Mouse (Mus musculus) heart, postnatal 14 days (tissue): ENCODE measurements around the gene Stox2. TPM values are rescaled to one million over a fixed set of nuclear protein-coding genes. Genes with fewer than 3 reads are reported as not detected.

Experiments
- DNase-seq, 2 experiments: peaks; one replicate each; pipeline ENCODE4 v3.0.0; 2021 to 2022
- intact Hi-C: fragments of 180-260 bp; cut with DNase I; formaldehyde crosslinking; loops from one replicate; pipeline ENCODE4 v1.15.1; 2025
- total RNA-seq, 2 experiments: library from RNA; stranded (reverse); gene quantifications; 2 replicates each; pipeline ENCODE4 v1.2.3; 2021

The Stox2 gene
- total RNA-seq, 2 experiments from 2014 or later, result 16.9 to 19.2 TPM

DNA sequence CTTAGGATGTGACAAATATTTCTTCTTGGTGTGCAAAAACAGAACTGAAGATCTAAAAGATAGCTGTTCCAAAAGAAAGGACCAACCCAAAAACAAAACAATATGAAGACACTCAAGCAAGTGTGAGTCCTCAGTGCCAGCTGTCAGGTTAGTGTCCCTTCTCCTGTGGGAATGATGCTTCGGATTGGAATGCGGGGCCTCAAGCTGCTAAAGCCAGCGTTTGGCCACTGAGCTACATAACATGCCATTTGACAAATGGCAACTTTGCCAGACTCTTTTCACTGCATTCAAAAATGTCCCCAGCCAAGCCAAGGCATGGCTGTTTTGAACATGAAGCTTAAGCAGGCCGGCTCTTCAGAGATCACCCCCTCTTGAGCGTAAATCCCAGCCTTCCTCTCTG is 124.9 kb downstream of the Stox2 start:
- DNase-seq, result no peak
- intact Hi-C loops, result no loop called here

DNA sequence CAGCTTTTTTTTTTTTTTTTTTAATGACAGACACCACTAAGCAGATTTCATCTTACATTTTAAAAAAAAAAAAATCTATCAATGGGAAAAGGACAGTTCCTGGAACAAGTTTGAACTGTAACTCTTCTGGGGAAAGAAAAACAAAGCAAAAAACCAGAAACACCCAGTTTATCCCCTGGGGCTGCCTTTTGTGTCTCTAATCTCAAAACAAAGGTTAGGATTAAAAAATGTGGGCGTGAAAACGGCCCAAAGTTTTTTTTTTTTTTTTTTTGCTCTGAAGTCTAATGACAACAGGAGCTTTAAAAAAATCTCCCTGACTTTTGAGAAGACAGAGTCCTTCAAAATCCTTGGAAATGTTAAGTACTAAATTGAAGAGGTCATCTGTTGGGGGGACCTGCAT is 125.5 kb downstream of the Stox2 start:
- intact Hi-C loops, result no loop called here
- no peak for DNase-seq

DNA sequence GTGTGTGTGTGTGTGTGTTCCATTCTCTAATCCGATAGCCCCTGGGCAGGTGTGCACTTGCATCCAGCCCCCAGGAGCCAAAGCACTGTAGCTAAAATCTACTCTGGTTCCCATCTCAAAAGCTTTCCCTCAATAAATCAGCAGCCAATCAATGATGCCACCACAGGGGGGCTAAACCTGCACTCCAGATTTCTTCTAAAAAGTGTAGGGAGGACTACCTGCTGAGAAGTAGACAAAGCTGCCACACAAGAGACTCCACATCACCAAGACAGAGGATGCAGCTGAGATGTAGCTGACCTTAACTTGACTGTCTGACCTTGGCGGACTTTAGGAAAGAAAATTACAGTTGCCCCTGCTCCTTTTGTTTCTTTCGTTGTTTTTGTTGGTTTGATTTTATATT is 127.7 kb downstream of the Stox2 start:
- intact Hi-C loops, result no loop called here
- no peak for DNase-seq

DNA sequence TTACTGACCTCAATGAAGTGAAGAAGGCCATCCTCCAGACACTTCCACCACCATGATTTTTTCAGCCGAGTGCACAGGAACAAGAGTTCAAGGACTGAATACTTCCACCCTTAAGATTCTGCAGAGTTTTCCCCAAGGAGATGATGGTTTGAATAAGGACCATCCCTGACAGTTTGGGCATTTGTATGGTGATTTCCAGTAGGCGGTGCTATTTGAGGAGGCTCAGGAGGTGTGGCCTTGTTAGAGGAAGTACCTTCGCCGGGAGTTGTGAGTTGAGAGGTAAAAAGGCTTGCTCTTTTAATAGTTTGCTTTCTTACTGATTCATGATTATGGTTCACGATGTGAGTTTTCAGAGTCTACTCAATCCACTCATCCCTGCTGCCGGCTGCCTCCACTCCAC is 138.0 kb downstream of the Stox2 start:
- intact Hi-C loops, result no loop called here

DNA sequence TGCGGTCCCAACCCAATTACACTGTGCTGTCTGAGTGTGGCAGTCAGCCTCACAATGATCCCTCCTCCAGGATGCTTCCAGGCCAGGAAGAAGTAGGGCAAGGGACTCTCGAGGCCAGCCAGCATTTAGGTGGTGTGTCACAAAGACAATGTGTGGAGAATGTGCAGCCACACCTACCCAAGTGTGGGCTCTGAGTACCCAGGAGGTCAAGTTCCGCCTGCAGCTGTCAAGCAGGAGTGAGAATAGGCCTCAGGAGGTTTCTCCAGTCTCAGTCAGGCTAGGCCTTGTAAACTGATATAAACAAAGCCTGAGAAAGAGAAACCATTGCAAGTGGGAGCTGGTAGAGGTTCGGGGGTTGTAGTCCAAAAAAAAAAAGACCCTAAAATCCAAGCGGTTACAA is 139.8 kb downstream of the Stox2 start:
- no peak for DNase-seq
- intact Hi-C loops, result no loop called here

More for the DNA sequence above, 138.0 kb downstream of the Stox2 start:
- no peak for DNase-seq

DNA sequence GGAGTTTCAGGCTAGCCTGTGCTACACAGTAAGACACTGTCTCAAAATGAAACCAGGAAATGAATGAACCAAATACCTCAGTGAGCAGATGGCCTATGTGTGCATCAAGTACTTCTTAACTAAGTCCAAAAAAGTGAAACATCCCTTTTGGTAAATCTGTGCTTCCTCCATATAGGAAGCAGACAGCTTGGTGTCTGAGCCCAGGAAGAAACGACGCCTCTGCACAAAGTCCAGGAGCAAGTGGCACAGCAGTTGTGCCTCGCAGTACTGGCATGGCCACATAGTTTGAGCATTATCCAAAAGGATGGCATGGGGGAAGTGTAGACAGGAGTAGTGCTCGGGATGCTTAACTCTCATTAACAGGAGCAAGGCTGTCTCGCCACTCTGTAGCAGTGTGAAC is 140.3 kb downstream of the Stox2 start:
- intact Hi-C loops, result no loop called here
- DNase-seq, result no peak

DNA sequence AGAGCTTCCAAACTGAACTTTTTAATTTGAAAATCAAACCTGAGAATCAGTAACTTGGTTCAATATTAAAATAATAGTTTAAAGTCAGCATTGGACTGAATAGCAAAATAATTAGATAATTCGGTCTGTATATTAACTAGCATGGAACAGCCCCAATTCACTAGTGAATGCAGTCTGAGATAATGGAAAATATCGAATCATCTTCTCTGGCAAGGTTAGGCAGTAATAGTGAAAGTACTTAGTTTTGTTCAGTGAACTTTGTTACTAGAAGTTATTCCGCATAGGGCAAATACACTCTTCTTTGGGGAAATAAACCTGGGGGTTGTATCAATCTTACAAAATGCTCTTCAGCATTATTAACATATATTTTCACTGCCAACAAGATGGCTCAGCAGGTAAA is 147.7 kb downstream of the Stox2 start:
- no peak for DNase-seq

DNA sequence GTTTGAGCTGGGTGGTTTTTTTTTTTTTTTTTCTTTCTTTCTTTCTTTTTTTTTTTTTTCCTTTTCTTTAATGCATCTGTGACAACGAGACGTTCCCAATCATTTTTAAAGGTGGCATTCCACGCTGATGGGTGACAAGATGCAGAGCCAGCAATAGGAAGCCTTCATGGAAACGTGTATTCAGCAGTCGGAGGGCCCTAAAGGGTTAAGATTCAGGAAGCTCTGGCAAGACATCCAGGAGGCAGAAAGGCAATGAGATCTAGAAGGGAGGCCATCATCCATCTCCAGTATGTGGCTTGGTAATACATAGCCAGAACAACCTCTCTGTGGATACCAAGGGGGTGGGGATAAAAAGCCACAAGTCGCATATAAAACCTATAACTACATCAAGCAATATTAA is 156.5 kb downstream of the Stox2 start:
- intact Hi-C loops, result loop anchor here (5.0 kb wide), 1 partner anchor 82 kb away; no protein-coding TSS in a partner anchor
- no peak for DNase-seq

More for the DNA sequence above, 147.7 kb downstream of the Stox2 start:
- intact Hi-C loops, result no loop called here

DNA sequence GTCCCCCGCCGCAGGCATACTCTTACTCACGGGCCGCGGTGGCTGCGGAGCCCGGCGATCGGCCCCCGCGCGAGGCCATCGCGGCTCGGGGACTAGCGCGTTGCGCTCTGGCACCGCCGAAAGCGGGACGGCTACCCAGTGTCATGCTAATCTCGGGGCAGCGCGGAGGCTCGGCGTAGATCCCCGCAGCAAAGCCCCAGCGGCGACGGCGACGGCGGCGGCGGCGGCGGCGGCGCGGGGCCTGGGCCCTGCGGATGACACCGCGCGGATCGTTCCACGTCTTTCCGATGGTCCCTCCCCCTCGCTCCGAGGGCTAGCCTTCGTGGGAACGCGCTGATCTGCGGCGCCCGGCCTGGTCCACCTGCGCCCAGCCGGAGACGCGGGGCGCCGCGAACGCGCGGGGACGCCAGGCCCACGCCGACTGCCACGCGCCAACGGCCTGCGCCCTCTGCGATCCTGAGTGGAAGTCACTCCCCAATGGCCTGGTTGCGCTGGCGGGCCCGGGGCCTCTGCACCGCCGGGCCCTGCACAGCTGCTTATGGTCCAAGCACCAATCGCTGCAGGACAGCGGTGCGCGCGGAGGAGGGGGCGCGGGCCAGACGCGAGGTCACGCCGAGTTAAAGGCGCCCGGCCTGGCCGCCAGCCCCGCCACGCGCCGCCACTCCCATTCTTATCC is 157.2 kb downstream of the Stox2 start:
- DNase-seq, result peak; percentile 76 to 80
- intact Hi-C loops, result loop anchor here (5.0 kb wide), 1 partner anchor 82 kb away; no protein-coding TSS in a partner anchor

DNA sequence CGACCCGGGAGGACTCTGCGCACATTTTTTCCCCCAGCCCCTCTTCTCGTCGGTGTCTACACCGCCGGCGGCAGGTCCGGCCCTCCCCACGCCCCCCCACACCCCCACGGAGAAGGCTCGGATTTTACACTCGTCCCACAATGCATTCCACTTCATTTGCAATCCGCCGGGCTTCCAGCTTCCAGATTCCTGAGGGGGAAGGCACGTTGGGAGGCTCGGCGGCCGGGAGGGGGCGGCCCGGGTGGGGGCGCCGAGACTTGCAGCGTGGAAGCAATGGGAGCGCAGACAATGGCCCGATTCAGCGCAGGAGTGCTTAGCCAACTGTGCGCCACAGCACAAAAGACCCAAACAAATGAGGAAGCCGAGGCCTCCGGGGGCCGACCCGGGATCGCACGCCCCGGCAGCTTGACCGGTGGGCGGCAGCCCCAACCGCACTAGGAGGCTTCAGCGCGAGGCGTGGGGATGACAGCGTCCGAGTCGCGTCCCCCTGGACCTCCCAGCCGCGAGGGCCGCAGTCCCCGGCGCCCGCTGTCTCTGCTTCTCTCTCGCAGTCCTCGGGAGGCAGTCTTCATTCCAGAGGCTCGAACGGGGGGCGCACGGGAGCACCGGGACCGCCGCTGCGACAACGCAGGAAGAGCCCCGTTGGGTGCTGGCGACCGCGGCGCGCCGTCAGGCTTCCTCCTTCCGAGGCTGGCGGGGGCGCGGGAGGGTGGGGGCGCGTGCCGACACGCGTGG is 157.9 kb downstream of the Stox2 start:
- intact Hi-C loops, result loop anchor here (5.0 kb wide), 1 partner anchor 81 kb away; no protein-coding TSS in a partner anchor
- DNase-seq, result peak; percentile 56 to 58

DNA sequence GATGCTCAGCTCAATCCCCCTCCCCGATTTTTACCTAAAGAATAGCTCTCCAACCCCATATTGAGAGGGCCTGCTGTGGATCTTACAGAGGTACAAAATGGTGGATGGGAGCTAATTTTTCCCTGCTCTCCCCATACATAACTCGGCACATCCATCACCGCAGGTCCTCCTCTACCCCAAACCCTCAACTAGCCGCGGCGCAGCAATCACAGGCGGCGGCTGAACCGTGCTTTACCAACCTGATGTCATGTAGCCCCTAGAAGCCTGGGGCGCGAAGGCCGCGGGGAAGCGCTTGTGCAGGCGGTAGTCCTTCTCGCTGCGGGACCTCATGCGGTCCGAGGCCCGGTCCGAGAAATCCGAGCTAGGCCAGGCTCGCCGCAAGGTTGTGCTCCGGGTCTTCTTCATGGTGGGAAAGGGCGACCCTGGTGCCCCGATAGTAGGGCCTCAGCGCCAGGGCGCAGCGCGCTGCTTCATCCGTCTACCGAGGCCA is 158.5 kb downstream of the Stox2 start:
- peak; percentile 35 to 40 for DNase-seq
- intact Hi-C loops, result loop anchor here (5.0 kb wide), 1 partner anchor 80 kb away; no protein-coding TSS in a partner anchor

DNA sequence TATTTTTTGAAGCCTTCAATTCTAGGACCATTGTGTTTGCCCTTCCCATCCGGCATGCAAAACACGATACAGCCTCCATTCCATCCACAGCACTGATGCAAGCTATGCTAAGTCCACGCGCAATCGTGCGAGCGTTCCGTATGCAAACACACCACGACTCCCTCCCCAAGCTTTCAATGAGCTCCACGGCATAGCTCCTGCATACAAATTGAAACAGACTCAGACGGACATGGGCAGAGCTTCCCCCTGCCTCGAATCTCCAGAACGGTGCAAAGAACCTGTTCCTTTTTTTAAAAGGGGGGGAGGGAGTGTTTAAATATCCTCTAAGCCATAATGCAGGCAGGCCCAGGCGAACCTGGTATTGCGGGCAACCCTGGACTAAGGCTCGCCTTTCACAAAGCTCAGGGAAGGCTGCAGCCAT is 159.0 kb downstream of the Stox2 start:
- intact Hi-C loops, result loop anchor here (5.0 kb wide), 1 partner anchor 80 kb away; no protein-coding TSS in a partner anchor
- no peak for DNase-seq

DNA sequence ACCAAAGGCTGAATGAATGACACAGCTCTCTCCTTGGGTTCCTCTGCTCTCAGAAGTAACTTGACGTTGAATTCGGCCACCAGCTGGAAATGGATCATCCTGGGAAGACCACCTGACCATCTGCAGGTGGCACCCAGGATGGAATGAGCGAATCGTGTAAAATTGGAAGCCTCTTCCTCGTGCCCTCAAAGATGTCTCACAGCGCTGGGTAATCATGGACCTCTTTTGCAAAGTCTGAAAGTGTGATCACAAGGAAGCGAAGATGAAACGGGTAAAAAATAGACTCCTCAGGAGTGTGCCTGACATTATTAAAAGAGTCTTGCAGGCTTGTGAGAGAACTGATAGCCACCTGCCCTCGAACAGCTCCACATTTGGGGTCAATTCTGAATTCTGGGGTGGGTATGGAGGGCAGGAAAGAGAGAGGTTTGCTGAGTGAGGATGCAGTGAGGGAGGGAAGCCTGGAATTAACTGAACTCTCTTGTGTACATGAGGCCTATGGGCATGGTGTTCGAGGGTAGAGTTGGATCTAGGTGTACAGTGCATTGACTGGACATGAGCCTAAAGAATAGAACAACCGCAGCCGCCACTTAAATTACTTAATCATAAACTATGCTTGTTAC is 160.0 kb downstream of the Stox2 start:
- intact Hi-C loops, result loop anchor here (5.0 kb wide), 1 partner anchor 79 kb away; no protein-coding TSS in a partner anchor
- no peak for DNase-seq

DNA sequence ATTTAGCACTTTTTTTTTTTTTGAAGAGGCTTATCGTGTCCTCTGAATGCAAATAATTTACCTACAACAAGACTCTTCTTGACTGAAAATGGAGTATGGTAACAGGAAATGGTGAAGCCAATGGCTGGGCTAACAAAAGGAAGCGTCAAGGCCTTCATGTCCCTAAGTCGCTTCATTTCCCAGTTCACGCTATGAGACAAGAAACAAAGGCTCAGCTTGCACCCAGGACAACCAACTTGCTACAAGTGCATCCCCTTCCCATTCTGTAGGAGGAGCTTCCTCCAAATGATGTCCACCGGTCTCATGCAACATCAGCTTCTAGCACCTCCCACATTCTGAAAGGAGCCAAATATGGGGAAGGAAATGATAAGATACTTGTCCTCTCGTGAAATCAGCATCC is 160.7 kb downstream of the Stox2 start:
- DNase-seq, result no peak
- intact Hi-C loops, result loop anchor here (5.0 kb wide), 1 partner anchor 78 kb away; no protein-coding TSS in a partner anchor

DNA sequence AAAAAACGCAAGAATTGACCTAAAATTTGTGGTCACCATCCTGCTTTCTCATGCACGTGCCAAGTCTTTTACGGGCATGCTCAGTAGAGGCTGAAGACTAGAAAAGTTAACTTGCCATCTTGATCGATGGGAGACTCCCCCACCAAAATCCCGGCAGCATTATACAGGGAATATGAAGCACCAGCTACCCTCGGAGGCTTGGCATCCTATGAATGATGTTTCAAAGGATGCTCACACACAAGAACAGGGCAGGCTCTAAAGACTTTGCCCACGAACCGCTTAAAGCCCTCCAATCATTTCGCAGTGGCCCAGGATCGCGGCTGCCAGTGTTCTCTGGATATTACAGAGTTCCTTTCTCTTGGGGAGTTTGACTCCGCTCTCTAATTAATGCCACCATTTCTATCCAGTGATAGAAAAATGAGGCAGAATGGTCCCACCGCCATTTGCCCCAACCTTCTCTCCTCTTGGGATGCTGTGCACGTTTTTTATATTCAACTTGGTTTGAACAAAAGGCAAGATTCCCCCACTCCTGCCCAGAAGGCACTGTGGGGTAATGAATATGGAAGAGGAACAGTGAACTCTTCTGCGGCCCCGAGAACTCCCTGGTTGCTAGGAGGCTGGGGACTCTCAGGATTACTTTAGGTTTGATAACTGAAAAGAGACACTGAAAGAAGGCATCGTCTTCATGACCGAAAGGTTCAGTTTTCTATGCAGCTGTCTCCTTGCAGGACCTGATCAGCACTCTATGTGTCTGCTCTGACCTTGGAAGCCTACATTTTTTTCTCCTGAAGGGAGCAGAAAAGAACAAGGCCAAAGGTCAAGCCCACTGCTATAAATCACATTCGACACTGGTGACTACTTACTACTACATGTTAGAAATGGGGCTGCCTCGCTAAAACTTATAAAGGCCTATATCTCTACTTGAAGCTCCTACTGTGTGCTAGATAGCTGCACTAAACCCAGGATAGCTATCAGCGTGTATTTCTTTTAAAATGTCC is 161.5 kb downstream of the Stox2 start:
- no peak for DNase-seq
- intact Hi-C loops, result loop anchor here (5.0 kb wide), 1 partner anchor 77 kb away; no protein-coding TSS in a partner anchor

DNA sequence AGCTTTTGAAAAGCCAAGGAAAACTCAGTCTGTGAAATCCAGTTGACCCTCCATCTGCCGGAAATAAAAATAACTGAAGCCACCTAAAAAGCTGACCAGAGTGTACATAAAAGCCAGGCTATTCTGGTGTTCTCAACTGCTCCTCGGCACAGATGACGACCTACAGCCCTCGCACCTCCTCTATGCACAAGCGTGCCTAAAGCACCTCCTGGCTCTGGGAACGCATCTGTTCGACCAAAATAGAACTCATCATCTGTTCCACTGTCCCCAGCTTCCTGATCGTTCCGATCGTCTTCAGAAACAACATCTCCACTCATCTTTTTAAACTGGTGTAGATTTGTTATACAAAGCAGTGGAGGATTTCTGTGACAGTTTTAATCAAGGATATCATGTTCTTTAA is 166.3 kb downstream of the Stox2 start:
- no peak for DNase-seq
- intact Hi-C loops, result no loop called here

DNA sequence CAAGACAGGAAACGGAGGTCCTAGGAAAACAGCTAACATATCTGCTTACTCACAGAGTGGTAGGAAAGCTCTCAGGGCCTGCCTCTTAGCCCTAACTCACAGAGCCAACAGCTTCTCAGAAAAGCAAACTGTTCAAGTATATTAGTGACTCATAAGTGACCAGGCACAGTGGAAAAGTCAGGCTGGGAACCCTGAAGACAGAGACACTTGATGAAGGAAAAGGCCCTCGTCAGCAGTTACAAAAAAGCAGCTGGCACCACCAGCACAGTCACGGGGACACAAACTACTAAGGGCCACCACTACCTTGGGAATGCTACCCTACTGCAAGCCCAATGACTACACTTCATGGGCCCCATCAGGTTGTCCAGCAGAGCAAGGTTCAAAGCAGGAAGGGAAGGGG is 168.0 kb downstream of the Stox2 start:
- intact Hi-C loops, result no loop called here
- DNase-seq, result no peak

DNA sequence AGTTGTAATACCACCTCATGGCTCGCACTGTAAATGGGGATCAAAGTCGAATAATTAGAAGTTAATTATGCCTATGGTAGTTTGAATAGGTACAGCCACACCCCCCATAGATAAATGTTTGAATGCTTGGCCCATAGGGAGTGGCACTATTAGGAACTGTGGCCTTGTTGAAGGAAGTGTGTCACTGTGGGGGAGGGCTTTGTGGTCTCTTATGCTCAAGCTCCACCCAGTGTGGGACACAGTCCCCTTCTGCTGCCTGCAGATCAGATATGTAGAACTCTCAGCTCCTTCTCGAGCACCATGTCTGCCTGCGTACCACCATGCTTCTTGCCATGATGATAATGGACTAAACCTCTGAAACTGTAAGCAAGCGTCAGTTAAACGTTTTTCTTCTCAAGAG is 177.2 kb downstream of the Stox2 start:
- intact Hi-C loops, result no loop called here
- DNase-seq, result no peak

DNA sequence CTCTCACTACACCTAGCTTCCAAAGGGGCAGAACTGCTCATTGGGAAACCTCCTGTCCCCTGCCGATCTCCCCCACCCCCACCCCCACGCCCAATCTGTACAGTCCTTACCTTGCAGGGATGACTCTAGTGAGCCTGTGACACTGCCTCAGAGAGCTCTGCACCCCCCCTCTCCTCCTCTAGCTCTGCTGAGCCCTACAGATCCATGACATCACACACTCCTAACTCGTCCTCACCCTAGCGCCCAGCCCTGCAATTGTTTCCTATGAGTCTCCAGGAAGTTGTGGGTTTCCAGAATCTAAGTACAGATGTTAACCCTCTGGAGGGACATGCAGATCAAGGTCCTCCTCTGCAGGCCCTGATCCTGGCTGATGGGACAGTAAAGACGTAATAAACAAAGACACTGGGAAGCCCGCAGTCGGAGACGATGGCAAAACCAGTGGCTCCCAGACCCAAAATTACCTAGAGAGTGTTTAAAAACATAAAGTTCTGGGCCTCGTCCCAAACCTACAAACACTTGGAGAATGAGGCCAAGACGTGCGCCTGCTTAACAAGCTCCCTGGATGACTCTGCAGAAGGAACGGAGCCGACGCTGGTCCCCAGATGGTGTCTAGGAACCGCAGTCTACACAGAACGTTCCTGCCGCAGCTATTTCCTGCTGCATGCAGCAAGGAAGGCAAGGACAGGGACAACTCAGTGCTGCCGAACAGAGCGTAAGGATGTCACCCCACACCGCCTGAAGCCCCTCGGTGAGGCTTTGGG is 177.9 kb downstream of the Stox2 start:
- intact Hi-C loops, result no loop called here
- peak; percentile 25 to 28 for DNase-seq
